Mouse (Mus musculus) liver, embryonic 13.5 days (tissue): Measurements from ENCODE around the gene Muc1. TPM values are rescaled to one million over a fixed set of nuclear protein-coding genes. Genes with fewer than 3 reads are reported as not detected.

ENCODE experiments used
- ATAC-seq: fragments of 200-750 bp; cut with Nextera tagmentation; 2 replicates; pipeline ENCODE4 v1.8.0; 2017; ENCODE audit warnings: low read depth, mild to moderate bottlenecking, moderate number of reproducible peaks, moderate library complexity
- DNase-seq: peaks from one replicate; pipeline ENCODE4 v3.0.0; 2022
- H3K27ac ChIP-seq: fragments of 300-500 bp; sonication (generic); 2 replicates; pipeline ENCODE4 v1.5.1; 2015; ENCODE audit warnings: moderate library complexity, mild to moderate bottlenecking, inconsistent platforms
- H3K27me3 ChIP-seq: fragments of 300-500 bp; sonication (generic); 2 replicates; pipeline ENCODE4 v1.6.1; 2015; ENCODE audit warnings: mild to moderate bottlenecking, inconsistent platforms
- H3K36me3 ChIP-seq: fragments of 300-500 bp; sonication (generic); 2 replicates; pipeline ENCODE4 v1.6.1; 2015; ENCODE audit warnings: mild to moderate bottlenecking, inconsistent platforms
- H3K4me1 ChIP-seq: fragments of 300-500 bp; sonication (generic); replicated peaks from 2 replicates; pipeline ENCODE4 v1.6.1; 2015; ENCODE audit warnings: inconsistent platforms
- H3K4me2 ChIP-seq: fragments of 300-500 bp; sonication (generic); 2 replicates; pipeline ENCODE4 v1.6.1; 2015; ENCODE audit warnings: inconsistent platforms, mild to moderate bottlenecking, moderate library complexity
- H3K4me3 ChIP-seq: fragments of 300-500 bp; sonication (generic); replicated peaks from 2 replicates; pipeline ENCODE4 v1.5.1; 2015; ENCODE audit warnings: mild to moderate bottlenecking, inconsistent platforms
- H3K9ac ChIP-seq: fragments of 300-500 bp; sonication (generic); 2 replicates; pipeline ENCODE4 v1.6.1; 2015; ENCODE audit warnings: mild to moderate bottlenecking, inconsistent platforms
- H3K9me3 ChIP-seq: fragments of 300-500 bp; sonication (generic); replicated peaks from 2 replicates; pipeline ENCODE4 v1.6.1; 2016; ENCODE audit warnings: inconsistent platforms
- WGBS: fragments of 180-500 bp; shearing (Covaris S2); methylation state at CpG from one replicate; pipeline ENCODE4 v1.1.7; 2015; ENCODE audit not compliant: insufficient replicate concordance; 5-methylcytosine and 5-hydroxymethylcytosine counted together
- polyA plus RNA-seq: library from polyadenylated mRNA; unstranded; fragments of >200 nt; fragmentation: Nextera tagmentation; extraction: Ambion mirVana; gene quantifications from 2 replicates; pipeline ENCODE4 v1.2.1, GENCODE M21; 2015

Gene Muc1
- polyA plus RNA-seq: 0.14 and 0.51 TPM in 2 replicates

GRCm38 (mm10) chr3:89228836-89229235 is at the start of gene Muc1:
Gene Muc1, plus strand, starts transcription at chr3:89229057.
- 36% methylated on average over 10 of the region's 10 CpGs for WGBS
- Histone ChIP-seq H3K36me3 (no peaks in the 10 kb centered on the region), H3K27me3 (peaks cover 81% of the 10 kb centered on the region), H3K4me3 (peak within 1 kb of the TSS; percentile 51), H3K9me3 (no peaks in the 10 kb centered on the region), H3K4me2 (peak within 1 kb of the TSS; percentile 61), H3K27ac (no peak within 1 kb of the TSS), H3K4me1 (peaks cover 32% of the 10 kb centered on the region), H3K9ac (0 out of 2 replicates have a peak within 1 kb of the TSS, but pooled peaks have one; percentile 26)
- ATAC-seq (no peak), DNase-seq (no peak)

GRCm38 (mm10) chr3:89181749-89182500 is 46.9 kb upstream of the Muc1 start:
- ATAC-seq (no peak), DNase-seq (no peak)
- Histone ChIP-seq H3K4me3 (0 out of 2 replicates have a peak overlapping the region, but pooled peaks have one; percentile 6), H3K27me3 (0 out of 2 replicates have a peak, but pooled peaks cover under 1% of the 10 kb centered on the region), H3K4me1 (peaks cover 60% of the 10 kb centered on the region), H3K4me2 (no peak overlapping the region), H3K9me3 (no peaks in the 10 kb centered on the region), H3K27ac (peak overlapping the region; percentile 69), H3K9ac (no peak overlapping the region), H3K36me3 (peaks cover 38% of the 10 kb centered on the region)
- WGBS: 86% methylated on average over 27 of the region's 27 CpGs

- Histone ChIP-seq H3K9ac (no peak overlapping the region), H3K27ac (peak overlapping the region; percentile 69)
- WGBS: 31% methylated on average over 7 of the region's 7 CpGs
Measured at GRCm38 (mm10) chr3:89182531-89183057, 46.3 kb upstream of the Muc1 start.

GRCm38 (mm10) chr3:89183058-89183958 is 45.5 kb upstream of the Muc1 start, which contains the start of gene Fam189b:
Gene Fam189b, plus strand, starts transcription at chr3:89183143.
- H3K36me3 ChIP-seq: peaks cover 39% of the 10 kb centered on the region
- 18% methylated on average over 39 of the region's 39 CpGs for WGBS
- peak within 1 kb of the TSS; percentile 74 for H3K9ac ChIP-seq
- peak within 1 kb of the TSS; percentile 86 for H3K4me2 ChIP-seq
- peaks cover 9% of the 10 kb centered on the region for H3K27me3 ChIP-seq
- peak within 1 kb of the TSS; percentile 69 for H3K27ac ChIP-seq
- peak; percentile 72 for DNase-seq
- ATAC-seq: peak; percentile 91
- no peaks in the 10 kb centered on the region for H3K9me3 ChIP-seq
- peak within 1 kb of the TSS; percentile 61 for H3K4me3 ChIP-seq
- H3K4me1 ChIP-seq: peaks cover 64% of the 10 kb centered on the region

More at GRCm38 (mm10) chr3:89182531-89183057, 46.3 kb upstream of the Muc1 start:
- peaks cover 38% of the 10 kb centered on the region for H3K36me3 ChIP-seq
- H3K27me3 ChIP-seq: peaks cover 5% of the 10 kb centered on the region; the same call in 1 of the 2 replicates
- no peaks in the 10 kb centered on the region for H3K9me3 ChIP-seq
- H3K4me1 ChIP-seq: peaks cover 65% of the 10 kb centered on the region
- DNase-seq (no peak), ATAC-seq (peak; percentile 10; the same call in 1 of the 2 replicates)
- H3K4me2 ChIP-seq: peak overlapping the region; percentile 86
- H3K4me3 ChIP-seq: peak overlapping the region; percentile 61; the same call in 1 of the 2 replicates

GRCm38 (mm10) chr3:89183959-89184315 is 44.9 kb upstream of the Muc1 start:
- Histone ChIP-seq H3K27ac (no peak overlapping the region), H3K4me3 (peak overlapping the region; percentile 61), H3K4me2 (peak overlapping the region; percentile 86), H3K4me1 (peaks cover 59% of the 10 kb centered on the region), H3K36me3 (peaks cover 40% of the 10 kb centered on the region), H3K9ac (peak overlapping the region; percentile 74), H3K27me3 (peaks cover 14% of the 10 kb centered on the region), H3K9me3 (no peaks in the 10 kb centered on the region)
- 70% methylated on average over 6 of the region's 6 CpGs for WGBS
- ATAC-seq: no peak
- no peak for DNase-seq

- no peak overlapping the region for H3K9ac ChIP-seq
- H3K27ac ChIP-seq: no peak overlapping the region
- H3K36me3 ChIP-seq: peaks cover 8% of the 10 kb centered on the region
- H3K4me2 ChIP-seq: no peak overlapping the region
- H3K27me3 ChIP-seq: peaks cover 14% of the 10 kb centered on the region
- 43% methylated on average over 23 of the region's 23 CpGs for WGBS
- H3K4me1 ChIP-seq: peaks cover 50% of the 10 kb centered on the region
- DNase-seq: no peak
- no peaks in the 10 kb centered on the region for H3K9me3 ChIP-seq
- no peak for ATAC-seq
- no peak overlapping the region for H3K4me3 ChIP-seq
Measured at GRCm38 (mm10) chr3:89187197-89187596, 41.7 kb upstream of the Muc1 start.

GRCm38 (mm10) chr3:89187690-89188477 is 41.0 kb upstream of the Muc1 start:
- 57% methylated on average over 18 of the region's 18 CpGs for WGBS
- H3K4me2 ChIP-seq: no peak overlapping the region
- peaks cover 43% of the 10 kb centered on the region for H3K4me1 ChIP-seq
- H3K9me3 ChIP-seq: no peaks in the 10 kb centered on the region
- H3K4me3 ChIP-seq: no peak overlapping the region
- H3K27me3 ChIP-seq: peaks cover 14% of the 10 kb centered on the region
- no peak overlapping the region for H3K27ac ChIP-seq
- ATAC-seq: no peak
- no peak for DNase-seq
- H3K36me3 ChIP-seq: 0 out of 2 replicates have a peak, but pooled peaks cover 3% of the 10 kb centered on the region
- no peak overlapping the region for H3K9ac ChIP-seq

GRCm38 (mm10) chr3:89188478-89188875 is 40.4 kb upstream of the Muc1 start:
- 74% methylated on average over 12 of the region's 12 CpGs for WGBS
- 0 out of 2 replicates have a peak, but pooled peaks cover 3% of the 10 kb centered on the region for H3K36me3 ChIP-seq
- H3K4me2 ChIP-seq: no peak overlapping the region

GRCm38 (mm10) chr3:89190436-89190835 is 38.4 kb upstream of the Muc1 start:
- WGBS: 11% methylated on average over 8 of the region's 8 CpGs
- no peak overlapping the region for H3K27ac ChIP-seq
- no peak overlapping the region for H3K4me3 ChIP-seq
- H3K4me2 ChIP-seq: no peak overlapping the region
- ATAC-seq (no peak), DNase-seq (no peak)
- peaks cover 27% of the 10 kb centered on the region for H3K4me1 ChIP-seq
- H3K9ac ChIP-seq: no peak overlapping the region
- H3K27me3 ChIP-seq: peaks cover 14% of the 10 kb centered on the region
- 0 out of 2 replicates have a peak, but pooled peaks cover 3% of the 10 kb centered on the region for H3K36me3 ChIP-seq
- H3K9me3 ChIP-seq: no peaks in the 10 kb centered on the region

More at GRCm38 (mm10) chr3:89188478-89188875, 40.4 kb upstream of the Muc1 start:
- peaks cover 37% of the 10 kb centered on the region for H3K4me1 ChIP-seq
- peaks cover 14% of the 10 kb centered on the region for H3K27me3 ChIP-seq
- H3K9me3 ChIP-seq: no peaks in the 10 kb centered on the region
- no peak overlapping the region for H3K9ac ChIP-seq
- no peak for DNase-seq
- no peak for ATAC-seq
- H3K27ac ChIP-seq: no peak overlapping the region
- no peak overlapping the region for H3K4me3 ChIP-seq

- Histone ChIP-seq H3K4me2 (no peak overlapping the region), H3K27me3 (peaks cover 19% of the 10 kb centered on the region; the same call in 1 of the 2 replicates), H3K27ac (no peak overlapping the region), H3K4me3 (no peak overlapping the region), H3K36me3 (0 out of 2 replicates have a peak, but pooled peaks cover 2% of the 10 kb centered on the region), H3K9me3 (no peaks in the 10 kb centered on the region), H3K9ac (no peak overlapping the region), H3K4me1 (peaks cover 27% of the 10 kb centered on the region)
- no peak for ATAC-seq
- WGBS: 43% methylated on average over 1 of the region's 1 CpGs
- DNase-seq: no peak
Measured at GRCm38 (mm10) chr3:89193351-89193750, 35.5 kb upstream of the Muc1 start.
